Mouse (Mus musculus): ENCODE measurements around the gene Grxcr1. TPM values are rescaled to one million over a fixed set of nuclear protein-coding genes. Genes with fewer than 3 reads are reported as not detected.

The Grxcr1 gene
- polyA plus RNA-seq, 1 experiment from 2014 or later, result not detected

- no peak for ATAC-seq (ENCODE audit: insufficient number of reproducible peaks, insufficient read depth, low FRiP score, low read depth)
- Histone ChIP-seq H3K9me3 (ENCODE audit: control insufficient read depth, low read length) (no peaks in the 10 kb centered on the region), H3K9ac (ENCODE audit: low read length) (no peak overlapping the region), H3K4me1 (ENCODE audit: control insufficient read depth in 2 of 2, insufficient read depth in 2 of 2, low read length in 2 of 2) (peaks cover 0 to 13% of the 10 kb centered on the region in 2 experiments; a peak in 3 of 4 replicates), H3K4me2 (ENCODE audit: low read length) (no peak overlapping the region), H3K4me3 (ENCODE audit: control insufficient read depth in 1 of 2, insufficient read depth in 1 of 2, low read depth in 1 of 2, low read length in 2 of 2) (no peak overlapping the region), H3K27ac (replicated peaks in 1 of 2; ENCODE audit: control insufficient read depth in 1 of 2, insufficient read depth in 1 of 2, low read depth in 2 of 2, low read length in 2 of 2) (0 out of 4 replicates have a peak overlapping the region, but pooled peaks of 1 of the 2 experiments have one; percentile 28), H3K36me3 (ENCODE audit: control insufficient read depth, insufficient read depth, low read length) (no peaks in the 10 kb centered on the region), H3K27me3 (ENCODE audit: control insufficient read depth, insufficient read depth, low read length) (no peaks in the 10 kb centered on the region)
- WGBS, result 18% methylated on average over 4 of the region's 4 CpGs
These were observed 19.0 kb upstream of the Grxcr1 start for GRCm38 (mm10) chr5:68012618-68013017.

DNA sequence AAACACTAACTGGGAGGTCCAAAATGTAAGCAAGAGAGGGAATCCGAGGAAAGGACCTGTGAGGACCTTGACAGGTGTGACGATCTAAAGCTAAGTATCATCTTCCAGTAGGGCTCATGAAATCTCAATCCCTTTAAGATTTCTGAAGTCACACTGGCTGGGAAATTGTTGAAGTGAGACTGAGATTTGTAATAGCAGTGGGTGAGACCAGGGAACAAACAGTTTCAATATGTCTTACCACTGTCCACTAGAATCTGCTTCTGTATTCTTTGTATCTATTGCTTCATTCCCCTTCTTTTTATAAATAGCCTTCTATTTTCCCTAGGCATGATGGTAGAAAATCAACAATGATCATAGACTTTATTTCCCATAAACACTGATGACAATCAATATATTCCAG lies 10.8 kb upstream of the Grxcr1 start:
- H3K36me3 ChIP-seq (ENCODE audit: control insufficient read depth, insufficient read depth, low read length), result no peaks in the 10 kb centered on the region
- H3K4me2 ChIP-seq (ENCODE audit: low read length), result no peak overlapping the region
- no peak overlapping the region for H3K27ac ChIP-seq (replicated peaks in 1 of 2; ENCODE audit: control insufficient read depth in 1 of 2, insufficient read depth in 1 of 2, low read depth in 2 of 2, low read length in 2 of 2)
- H3K4me3 ChIP-seq (ENCODE audit: control insufficient read depth in 1 of 2, insufficient read depth in 1 of 2, low read depth in 1 of 2, low read length in 2 of 2), result no peak overlapping the region
- no peaks in the 10 kb centered on the region for H3K9me3 ChIP-seq (ENCODE audit: control insufficient read depth, low read length)
- no peaks in the 10 kb centered on the region for H3K4me1 ChIP-seq (ENCODE audit: control insufficient read depth in 2 of 2, insufficient read depth in 2 of 2, low read length in 2 of 2)
- no peak for ATAC-seq (ENCODE audit: insufficient number of reproducible peaks, insufficient read depth, low FRiP score, low read depth)
- no peak overlapping the region for H3K9ac ChIP-seq (ENCODE audit: low read length)
- WGBS, result 70% methylated on average over 2 of the region's 2 CpGs
- H3K27me3 ChIP-seq (ENCODE audit: control insufficient read depth, insufficient read depth, low read length), result no peaks in the 10 kb centered on the region

DNA sequence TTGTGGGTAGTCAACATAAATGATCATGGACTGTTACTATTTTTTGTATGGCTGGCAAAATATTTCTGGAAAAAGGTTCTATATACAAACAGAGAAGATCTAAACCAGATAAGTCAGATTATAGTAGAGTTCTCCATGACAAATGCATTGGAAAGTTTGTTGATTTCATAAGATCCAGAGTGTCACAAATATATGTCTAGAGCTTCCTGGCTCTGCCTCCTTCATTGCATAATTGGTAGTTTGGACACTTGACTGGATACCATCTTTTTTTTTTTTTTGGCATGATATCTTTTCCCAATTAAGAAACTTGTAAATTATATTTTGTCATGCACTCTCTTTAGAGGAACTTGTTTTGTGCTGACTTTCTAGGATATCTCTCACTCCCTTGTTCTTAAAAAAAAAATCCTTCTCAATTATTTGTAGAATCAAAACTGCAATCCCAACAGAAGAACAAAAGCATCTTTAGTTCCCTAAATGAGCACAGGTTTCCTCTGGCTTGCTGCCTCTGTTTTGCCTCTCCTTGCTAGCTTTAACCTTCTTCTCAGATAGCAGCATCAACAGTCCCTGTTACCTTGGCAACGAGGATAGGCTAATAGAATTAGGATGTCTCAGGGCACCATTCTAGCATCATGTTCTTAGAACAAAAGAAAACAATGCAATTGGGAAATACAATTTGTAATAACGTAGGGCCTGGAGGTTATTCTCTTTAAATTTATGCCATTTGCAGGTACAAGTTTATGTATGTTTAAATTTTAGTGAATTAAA lies 4.8 kb upstream of the Grxcr1 start:
- Histone ChIP-seq H3K4me1 (ENCODE audit: control insufficient read depth in 2 of 2, insufficient read depth in 2 of 2, low read length in 2 of 2) (no peaks in the 10 kb centered on the region), H3K9ac (ENCODE audit: low read length) (no peak overlapping the region), H3K36me3 (ENCODE audit: control insufficient read depth, insufficient read depth, low read length) (no peaks in the 10 kb centered on the region), H3K27ac (replicated peaks in 1 of 2; ENCODE audit: control insufficient read depth in 1 of 2, insufficient read depth in 1 of 2, low read depth in 2 of 2, low read length in 2 of 2) (no peak overlapping the region), H3K9me3 (ENCODE audit: control insufficient read depth, low read length) (no peaks in the 10 kb centered on the region), H3K4me2 (ENCODE audit: low read length) (no peak overlapping the region), H3K4me3 (ENCODE audit: control insufficient read depth in 1 of 2, insufficient read depth in 1 of 2, low read depth in 1 of 2, low read length in 2 of 2) (no peak overlapping the region), H3K27me3 (ENCODE audit: control insufficient read depth, insufficient read depth, low read length) (no peaks in the 10 kb centered on the region)
- ATAC-seq (ENCODE audit: insufficient number of reproducible peaks, insufficient read depth, low FRiP score, low read depth), result no peak
- WGBS, result 75% methylated on average over 2 of the region's 2 CpGs

DNA sequence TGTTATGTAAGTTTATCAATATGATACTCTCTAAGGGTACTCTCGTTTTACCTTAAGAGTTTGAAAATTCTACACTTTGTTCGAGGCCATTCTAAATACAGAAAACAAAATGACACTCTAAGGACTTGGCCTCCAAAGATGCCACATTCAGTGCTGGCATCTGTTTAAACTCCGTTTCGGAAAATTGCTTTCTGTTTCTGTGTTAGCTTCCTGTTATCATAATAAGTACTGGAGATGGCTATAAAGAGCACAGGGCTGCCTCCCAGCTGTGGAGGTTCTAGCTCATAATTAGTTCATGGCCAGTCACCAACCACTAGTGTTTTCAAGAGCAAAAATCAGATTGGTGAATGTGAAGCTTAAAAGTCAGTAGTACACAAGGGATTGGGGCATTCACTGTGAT lies 4.2 kb upstream of the Grxcr1 start:
- Histone ChIP-seq H3K27ac (replicated peaks in 1 of 2; ENCODE audit: control insufficient read depth in 1 of 2, insufficient read depth in 1 of 2, low read depth in 2 of 2, low read length in 2 of 2) (no peak overlapping the region), H3K4me3 (ENCODE audit: control insufficient read depth in 1 of 2, insufficient read depth in 1 of 2, low read depth in 1 of 2, low read length in 2 of 2) (no peak overlapping the region), H3K4me1 (ENCODE audit: control insufficient read depth in 2 of 2, insufficient read depth in 2 of 2, low read length in 2 of 2) (no peaks in the 10 kb centered on the region), H3K27me3 (ENCODE audit: control insufficient read depth, insufficient read depth, low read length) (no peaks in the 10 kb centered on the region; the same call in 1 of the 2 replicates), H3K9ac (ENCODE audit: low read length) (no peak overlapping the region), H3K4me2 (ENCODE audit: low read length) (no peak overlapping the region), H3K36me3 (ENCODE audit: control insufficient read depth, insufficient read depth, low read length) (no peaks in the 10 kb centered on the region), H3K9me3 (ENCODE audit: control insufficient read depth, low read length) (no peaks in the 10 kb centered on the region)
- no peak for ATAC-seq (ENCODE audit: insufficient number of reproducible peaks, insufficient read depth, low FRiP score, low read depth)
- WGBS, result 61% methylated on average over 4 of the region's 4 CpGs

- Histone ChIP-seq H3K9ac (ENCODE audit: low read length) (no peak overlapping the region), H3K4me1 (ENCODE audit: control insufficient read depth in 2 of 2, insufficient read depth in 2 of 2, low read length in 2 of 2) (no peaks in the 10 kb centered on the region), H3K27ac (replicated peaks in 1 of 2; ENCODE audit: control insufficient read depth in 1 of 2, insufficient read depth in 1 of 2, low read depth in 2 of 2, low read length in 2 of 2) (no peak overlapping the region), H3K4me3 (ENCODE audit: control insufficient read depth in 1 of 2, insufficient read depth in 1 of 2, low read depth in 1 of 2, low read length in 2 of 2) (no peak overlapping the region), H3K9me3 (ENCODE audit: control insufficient read depth, low read length) (no peaks in the 10 kb centered on the region), H3K4me2 (ENCODE audit: low read length) (no peak overlapping the region), H3K36me3 (ENCODE audit: control insufficient read depth, insufficient read depth, low read length) (no peaks in the 10 kb centered on the region), H3K27me3 (ENCODE audit: control insufficient read depth, insufficient read depth, low read length) (no peaks in the 10 kb centered on the region; the same call in 1 of the 2 replicates)
- 85% methylated on average over 2 of the region's 2 CpGs for WGBS
- ATAC-seq (ENCODE audit: insufficient number of reproducible peaks, insufficient read depth, low FRiP score, low read depth), result no peak
These were observed 1.7 kb downstream of the Grxcr1 start for GRCm38 (mm10) chr5:68033345-68033744.

DNA sequence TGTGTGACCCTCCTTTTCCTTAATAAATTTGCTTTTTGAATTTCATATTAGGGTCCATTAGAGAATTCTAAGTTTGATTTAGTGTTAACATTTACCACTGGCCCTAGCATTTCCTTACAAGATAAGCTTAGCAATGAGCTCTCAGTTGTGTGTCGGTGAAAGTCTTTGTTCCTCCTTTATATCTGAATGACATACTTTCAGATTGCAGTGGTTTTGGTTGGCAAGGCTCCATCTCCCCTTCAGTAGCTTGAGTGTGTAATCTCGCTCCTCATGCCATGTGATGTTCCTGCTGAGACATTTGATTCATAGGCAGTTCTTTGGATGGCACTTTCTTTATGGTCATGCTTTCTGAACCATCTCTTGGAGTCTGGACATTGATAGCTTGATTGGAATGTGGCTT lies 7.4 kb downstream of the Grxcr1 start:
- WGBS, result 15% methylated on average over 2 of the region's 2 CpGs
- no peak overlapping the region for H3K4me2 ChIP-seq (ENCODE audit: low read length)
- no peak overlapping the region for H3K4me3 ChIP-seq (ENCODE audit: control insufficient read depth in 1 of 2, insufficient read depth in 1 of 2, low read depth in 1 of 2, low read length in 2 of 2)
- no peaks in the 10 kb centered on the region for H3K27me3 ChIP-seq (ENCODE audit: control insufficient read depth, insufficient read depth, low read length)
- no peaks in the 10 kb centered on the region for H3K9me3 ChIP-seq (ENCODE audit: control insufficient read depth, low read length)
- H3K9ac ChIP-seq (ENCODE audit: low read length), result no peak overlapping the region
- no peaks in the 10 kb centered on the region for H3K36me3 ChIP-seq (ENCODE audit: control insufficient read depth, insufficient read depth, low read length)
- ATAC-seq (ENCODE audit: insufficient number of reproducible peaks, insufficient read depth, low FRiP score, low read depth), result no peak
- H3K4me1 ChIP-seq (ENCODE audit: control insufficient read depth in 2 of 2, insufficient read depth in 2 of 2, low read length in 2 of 2), result no peaks in the 10 kb centered on the region
- no peak overlapping the region for H3K27ac ChIP-seq (replicated peaks in 1 of 2; ENCODE audit: control insufficient read depth in 1 of 2, insufficient read depth in 1 of 2, low read depth in 2 of 2, low read length in 2 of 2)

DNA sequence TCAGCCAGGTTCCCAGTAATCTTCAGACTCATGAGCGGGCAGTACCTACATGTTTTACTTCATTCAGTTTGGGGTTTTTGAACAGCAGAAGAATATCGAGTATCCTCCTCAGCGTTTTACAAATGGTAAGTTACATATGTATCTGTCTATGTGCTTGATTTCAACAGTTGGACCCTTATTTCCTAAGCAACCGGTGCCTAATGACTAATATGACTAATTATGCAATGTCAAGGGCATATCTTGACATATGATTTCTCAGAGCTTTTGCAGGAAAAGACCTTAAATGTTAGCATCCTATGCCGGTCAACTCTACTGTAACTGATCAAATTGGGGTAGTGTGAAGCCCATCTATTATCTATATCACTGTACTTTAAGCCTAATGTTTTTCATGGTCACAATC lies 11.7 kb downstream of the Grxcr1 start:
- no peaks in the 10 kb centered on the region for H3K4me1 ChIP-seq (ENCODE audit: control insufficient read depth in 2 of 2, insufficient read depth in 2 of 2, low read length in 2 of 2)
- H3K27me3 ChIP-seq (ENCODE audit: control insufficient read depth, insufficient read depth, low read length), result no peaks in the 10 kb centered on the region
- WGBS, result 87% methylated on average over 5 of the region's 5 CpGs
- no peak overlapping the region for H3K27ac ChIP-seq (replicated peaks in 1 of 2; ENCODE audit: control insufficient read depth in 1 of 2, insufficient read depth in 1 of 2, low read depth in 2 of 2, low read length in 2 of 2)
- no peaks in the 10 kb centered on the region for H3K9me3 ChIP-seq (ENCODE audit: control insufficient read depth, low read length)
- no peak for ATAC-seq (ENCODE audit: insufficient number of reproducible peaks, insufficient read depth, low FRiP score, low read depth)
- H3K4me3 ChIP-seq (ENCODE audit: control insufficient read depth in 1 of 2, insufficient read depth in 1 of 2, low read depth in 1 of 2, low read length in 2 of 2), result no peak overlapping the region
- H3K4me2 ChIP-seq (ENCODE audit: low read length), result no peak overlapping the region
- H3K9ac ChIP-seq (ENCODE audit: low read length), result no peak overlapping the region
- no peaks in the 10 kb centered on the region for H3K36me3 ChIP-seq (ENCODE audit: control insufficient read depth, insufficient read depth, low read length)

DNA sequence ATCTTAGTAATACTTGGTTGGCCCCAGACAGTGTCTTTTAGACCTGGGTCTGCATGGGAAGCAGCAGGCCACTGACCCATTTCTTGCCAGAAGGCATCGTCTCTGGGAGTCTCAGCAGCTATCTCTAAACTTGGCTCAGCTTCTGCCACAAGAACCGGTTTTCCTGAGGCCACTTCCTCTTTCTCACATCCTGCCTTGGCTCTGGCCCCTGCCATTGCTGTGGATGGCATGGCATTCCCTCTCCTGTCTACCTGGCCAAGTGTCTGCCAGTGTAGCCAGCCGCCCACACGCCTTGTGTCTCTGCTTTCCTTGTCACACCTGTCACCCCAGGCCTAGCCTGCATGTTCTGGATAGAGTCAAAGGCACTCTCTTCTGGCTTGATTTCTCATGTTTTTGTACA lies 17.1 kb downstream of the Grxcr1 start:
- Histone ChIP-seq H3K27ac (replicated peaks in 1 of 2; ENCODE audit: control insufficient read depth in 1 of 2, insufficient read depth in 1 of 2, low read depth in 2 of 2, low read length in 2 of 2) (no peak overlapping the region), H3K36me3 (ENCODE audit: control insufficient read depth, insufficient read depth, low read length) (no peaks in the 10 kb centered on the region), H3K4me2 (ENCODE audit: low read length) (no peak overlapping the region), H3K9me3 (ENCODE audit: control insufficient read depth, low read length) (no peaks in the 10 kb centered on the region), H3K9ac (ENCODE audit: low read length) (no peak overlapping the region), H3K4me1 (ENCODE audit: control insufficient read depth in 2 of 2, insufficient read depth in 2 of 2, low read length in 2 of 2) (peaks cover 3 to 4% of the 10 kb centered on the region in 2 experiments; a peak in 1 of 4 replicates), H3K4me3 (ENCODE audit: control insufficient read depth in 1 of 2, insufficient read depth in 1 of 2, low read depth in 1 of 2, low read length in 2 of 2) (no peak overlapping the region), H3K27me3 (ENCODE audit: control insufficient read depth, insufficient read depth, low read length) (no peaks in the 10 kb centered on the region)
- ATAC-seq (ENCODE audit: insufficient number of reproducible peaks, insufficient read depth, low FRiP score, low read depth), result no peak
- WGBS, result 39% methylated on average over 4 of the region's 4 CpGs

Data from heart, embryonic 14.5 days (tissue).